Mouse (Mus musculus): ENCODE results near the gene Ccdc150. TPM values are rescaled to one million over a fixed set of nuclear protein-coding genes. Genes with fewer than 3 reads are reported as not detected.

Gene Ccdc150
- total RNA-seq, 1 experiment from 2014 or later = 0.47 TPM

Other genes with a start within 250 kb of the Ccdc150 start
- 0.98 and 2.2 TPM in 2 replicates for gene Hecw2, start 55.5 kb upstream of the Ccdc150 start, total RNA-seq (2017)
- 19.8 and 23.4 TPM in 2 replicates for gene Gtf3c3, start 188.3 kb downstream of the Ccdc150 start, total RNA-seq (2017)